Mouse (Mus musculus) forebrain, embryonic 11.5 days (tissue): ENCODE data around the gene Armh3. TPM values are rescaled to one million over a fixed set of nuclear protein-coding genes. Genes with fewer than 3 reads are reported as not detected.

Experiments used
- ATAC-seq: fragments of 200-750 bp; cut with Nextera tagmentation; replicated peaks from 2 replicates; pipeline ENCODE4 v1.8.0; 2017; ENCODE audit warnings: moderate TSS enrichment; ENCODE audit not compliant: low FRiP score
- DNase-seq: peaks from one replicate; pipeline ENCODE4 v3.0.0-alpha.2; 2017; ENCODE audit warnings: low spot score
- H3K27ac ChIP-seq: fragments of 300-500 bp; sonication (generic); 2 replicates; pipeline ENCODE4 v1.5.1; 2014; ENCODE audit warnings: low read depth, low read length
- H3K27me3 ChIP-seq: fragments of 300-500 bp; sonication (generic); 2 replicates; pipeline ENCODE4 v1.6.1; 2014; ENCODE audit warnings: mild to moderate bottlenecking, low read length, mixed read lengths; ENCODE audit not compliant: control insufficient read depth, insufficient read depth
- H3K36me3 ChIP-seq: fragments of 300-500 bp; sonication (generic); 2 replicates; pipeline ENCODE4 v1.6.1; 2014; ENCODE audit warnings: mild to moderate bottlenecking, low read length, moderate library complexity, mixed read lengths; ENCODE audit not compliant: control insufficient read depth, insufficient read depth
- H3K4me1 ChIP-seq: fragments of 300-500 bp; sonication (generic); replicated peaks from 2 replicates; pipeline ENCODE4 v1.6.1; 2014; ENCODE audit warnings: low read length, mixed read lengths; ENCODE audit not compliant: control insufficient read depth, insufficient read depth
- H3K4me2 ChIP-seq: fragments of 300-500 bp; sonication (generic); 2 replicates; pipeline ENCODE4 v1.6.1; 2014; ENCODE audit warnings: low read depth, mild to moderate bottlenecking, low read length, moderate library complexity, mixed read lengths; ENCODE audit not compliant: severe bottlenecking
- H3K4me3 ChIP-seq: fragments of 300-500 bp; sonication (generic); 2 replicates; pipeline ENCODE4 v1.5.1; 2014; ENCODE audit warnings: low read depth, low read length
- H3K9ac ChIP-seq: fragments of 300-500 bp; sonication (generic); 2 replicates; pipeline ENCODE4 v1.6.1; 2014; ENCODE audit warnings: low read length
- H3K9me3 ChIP-seq: fragments of 300-500 bp; sonication (generic); 2 replicates; pipeline ENCODE4 v1.6.1; 2016; ENCODE audit warnings: low read length, mixed read lengths; ENCODE audit not compliant: control insufficient read depth
- WGBS: fragments of 180-500 bp; shearing (Covaris S2); extraction: QIAGEN DNeasy Blood & Tissue Kit; methylation state at CpG from one replicate; pipeline ENCODE4 v1.1.7; 2014; 5-methylcytosine and 5-hydroxymethylcytosine counted together
- polyA plus RNA-seq: library from polyadenylated mRNA; unstranded; fragments of >200 nt; fragmentation: Nextera tagmentation; extraction: Ambion mirVana; gene quantifications from 2 replicates; pipeline ENCODE4 v1.2.1, GENCODE M21; 2014

Armh3 gene
- polyA plus RNA-seq, 1 experiment from 2014 or later: 17.2 TPM

DNA sequence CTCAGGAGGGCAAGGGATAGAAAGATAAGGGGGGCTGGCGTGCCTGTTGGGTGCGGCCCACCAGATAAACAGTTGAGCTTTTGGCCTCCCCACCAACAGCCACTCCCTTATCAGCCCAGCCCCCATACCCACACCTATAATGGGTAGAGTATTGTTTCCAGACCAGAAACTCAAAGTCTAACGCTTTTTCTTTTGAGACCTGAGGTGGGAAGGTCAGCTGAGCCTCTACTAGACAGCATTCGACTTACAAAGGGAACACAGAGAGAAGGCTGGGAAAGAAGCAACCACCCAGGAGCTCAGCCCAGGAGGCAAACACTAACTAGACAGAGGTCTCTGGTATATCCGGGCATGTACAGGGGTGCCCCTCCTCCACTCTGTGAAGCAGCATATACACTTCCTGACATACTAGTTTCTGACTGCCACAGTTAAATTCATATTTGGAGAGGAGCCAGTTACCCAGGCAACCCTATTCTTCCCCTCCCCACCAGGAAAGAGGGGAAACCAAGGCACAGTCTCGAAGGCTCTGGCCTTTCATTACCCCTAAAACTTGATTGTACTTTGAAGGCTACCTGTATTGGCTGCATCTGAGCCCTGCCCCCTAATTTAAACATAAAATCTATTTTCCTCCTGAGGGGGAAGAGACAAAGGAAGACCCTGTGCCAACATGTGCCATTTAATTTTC lies 39.1 kb upstream of the Armh3 start:
- Histone ChIP-seq H3K9me3 (no peaks in the 10 kb centered on the region), H3K4me1 (peaks cover 34% of the 10 kb centered on the region), H3K27ac (peak overlapping the region; percentile 42; the same call in 1 of the 2 replicates), H3K27me3 (no peaks in the 10 kb centered on the region), H3K36me3 (peaks cover 39% of the 10 kb centered on the region), H3K4me2 (peak overlapping the region; percentile 95), H3K4me3 (peak overlapping the region; percentile 94), H3K9ac (peak overlapping the region; percentile 98)
- ATAC-seq: no peak
- WGBS: 21% methylated on average over 6 of the region's 6 CpGs
- DNase-seq: no peak

DNA sequence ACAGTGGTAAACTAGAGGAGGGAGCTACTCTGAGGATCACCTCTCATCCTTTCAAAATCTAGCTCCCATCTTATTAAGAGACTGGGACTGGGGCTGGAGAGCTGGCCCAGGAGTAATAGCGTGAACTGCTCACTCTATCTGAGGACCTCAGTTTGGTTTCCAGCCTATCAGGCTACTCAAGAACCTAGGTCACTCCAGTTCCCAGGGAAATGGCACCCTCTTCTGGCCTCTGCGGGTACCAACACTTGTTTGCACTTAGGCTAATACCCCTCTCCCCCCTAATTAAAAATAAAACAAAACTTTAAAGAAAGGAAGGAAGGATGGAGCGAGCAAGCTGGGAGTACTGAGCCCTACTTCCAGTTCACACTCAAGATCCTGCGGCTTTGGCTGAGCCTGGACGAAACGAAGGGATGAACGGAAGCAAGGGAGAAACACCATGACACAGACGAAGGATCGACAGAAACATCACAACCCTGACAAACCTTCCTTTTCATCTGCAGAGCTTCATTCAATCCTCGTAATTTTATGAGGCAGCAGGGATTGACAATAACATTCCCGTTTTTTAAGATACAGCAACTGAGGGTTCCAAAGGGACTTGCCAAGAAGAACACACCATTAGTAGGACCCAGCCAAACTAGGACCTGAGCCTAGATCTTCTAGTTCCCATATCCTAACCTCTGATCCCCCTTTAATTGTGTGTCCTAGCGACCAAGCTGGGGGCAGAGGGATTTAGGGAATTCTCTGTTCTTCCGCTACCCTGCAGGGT lies 38.4 kb upstream of the Armh3 start:
- Histone ChIP-seq H3K9me3 (no peaks in the 10 kb centered on the region), H3K4me3 (peak overlapping the region; percentile 94), H3K27me3 (no peaks in the 10 kb centered on the region), H3K9ac (peak overlapping the region; percentile 98), H3K4me1 (peaks cover 30% of the 10 kb centered on the region), H3K36me3 (peaks cover 39% of the 10 kb centered on the region), H3K4me2 (peak overlapping the region; percentile 95), H3K27ac (peak overlapping the region; percentile 21; the same call in 1 of the 2 replicates)
- WGBS: 67% methylated on average over 13 of the region's 13 CpGs
- DNase-seq (no peak), ATAC-seq (no peak)

DNA sequence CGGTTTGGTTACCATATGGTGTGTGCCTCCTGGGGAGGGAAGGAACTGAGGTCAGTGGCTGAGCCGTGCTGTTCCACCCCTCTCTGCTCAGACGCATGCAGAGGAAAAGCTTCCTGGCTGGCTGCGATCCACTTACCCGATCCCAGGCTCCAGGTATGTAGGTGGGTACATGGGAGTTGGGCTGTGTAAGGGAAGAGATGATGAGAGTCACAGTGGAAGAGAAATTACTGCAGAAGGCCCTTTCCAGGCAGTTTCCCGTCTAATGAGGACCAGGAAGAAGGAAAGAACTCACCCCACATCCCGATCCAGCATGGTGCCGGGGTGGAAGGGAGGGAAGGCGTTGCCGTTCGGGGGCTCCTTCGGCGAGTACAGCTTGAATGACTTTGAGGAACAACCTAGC lies 37.7 kb upstream of the Armh3 start:
- H3K4me1 ChIP-seq: peaks cover 24% of the 10 kb centered on the region
- no peak overlapping the region for H3K4me3 ChIP-seq
- H3K27ac ChIP-seq: no peak overlapping the region
- no peak for ATAC-seq
- peak overlapping the region; percentile 95; the same call in 1 of the 2 replicates for H3K4me2 ChIP-seq
- no peaks in the 10 kb centered on the region for H3K27me3 ChIP-seq
- peaks cover 39% of the 10 kb centered on the region for H3K36me3 ChIP-seq
- DNase-seq: no peak
- no peak overlapping the region for H3K9ac ChIP-seq
- 92% methylated on average over 13 of the region's 13 CpGs for WGBS
- no peaks in the 10 kb centered on the region for H3K9me3 ChIP-seq

DNA sequence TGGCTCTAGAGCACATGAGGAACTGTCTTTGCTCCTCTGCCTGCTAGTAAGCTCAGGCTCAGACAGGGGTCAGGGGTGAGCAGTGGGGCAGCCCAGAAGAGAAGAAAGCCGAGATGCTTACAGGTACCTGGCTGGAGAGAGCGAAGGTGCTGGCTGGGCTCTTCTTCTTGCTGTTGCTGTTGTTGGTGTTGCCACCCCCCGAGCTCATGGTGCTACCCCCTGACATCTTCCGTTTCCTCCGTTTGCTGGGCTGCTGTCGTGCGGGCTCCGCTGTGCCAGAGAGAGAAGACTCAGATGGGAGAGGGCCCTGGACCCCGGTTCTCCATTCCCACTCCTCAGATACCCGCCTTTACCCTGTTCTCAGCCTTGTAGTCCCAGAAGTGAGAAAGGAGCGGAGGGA lies 35.6 kb upstream of the Armh3 start:
- DNase-seq (no peak), ATAC-seq (no peak)
- Histone ChIP-seq H3K36me3 (peaks cover 39% of the 10 kb centered on the region), H3K4me3 (no peak overlapping the region), H3K9ac (no peak overlapping the region), H3K9me3 (peaks cover 2% of the 10 kb centered on the region; the same call in 1 of the 2 replicates), H3K4me1 (peaks cover 14% of the 10 kb centered on the region; the same call in 1 of the 2 replicates), H3K4me2 (no peak overlapping the region), H3K27me3 (no peaks in the 10 kb centered on the region), H3K27ac (no peak overlapping the region)
- WGBS: 97% methylated on average over 11 of the region's 11 CpGs

DNA sequence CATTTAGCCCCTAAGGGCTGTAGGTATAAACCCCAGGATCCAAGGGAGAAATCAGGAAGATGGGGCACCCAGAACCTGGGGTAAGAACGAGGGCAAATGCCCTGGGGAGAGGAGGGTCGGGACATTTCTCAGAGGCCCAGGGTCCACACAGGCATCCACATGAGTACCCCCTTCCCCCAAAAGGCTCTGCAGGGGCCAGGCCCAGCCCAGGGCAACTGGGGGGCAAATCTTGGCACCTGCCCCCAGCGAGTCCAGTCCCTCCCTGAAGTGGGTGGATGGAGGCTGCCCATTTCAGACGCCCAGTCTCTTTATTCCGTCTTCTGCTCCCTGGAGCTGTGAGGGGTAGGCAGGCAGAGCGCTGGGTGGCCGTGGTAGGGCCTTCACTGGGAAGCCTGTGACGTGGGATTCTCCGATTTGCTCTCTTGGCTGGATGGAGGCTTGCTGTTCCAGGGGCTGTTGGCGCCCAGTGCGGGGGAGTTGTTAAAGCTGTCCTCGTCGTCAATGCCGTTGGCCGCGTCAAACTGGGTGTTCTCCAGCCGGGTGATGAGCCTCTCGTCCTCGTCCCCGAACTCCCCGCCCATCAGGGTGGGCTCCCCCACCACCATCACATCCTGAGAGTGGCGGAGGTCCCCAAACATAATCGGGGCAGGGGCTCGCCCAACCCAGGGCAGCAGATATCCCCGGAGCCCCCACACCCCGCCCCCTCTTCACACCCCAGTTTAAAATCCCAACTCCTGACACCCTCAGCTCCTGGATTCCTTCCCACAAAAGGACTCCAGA lies 34.6 kb upstream of the Armh3 start:
- Histone ChIP-seq H3K27me3 (no peaks in the 10 kb centered on the region), H3K4me1 (peaks cover 14% of the 10 kb centered on the region; the same call in 1 of the 2 replicates), H3K4me2 (no peak overlapping the region), H3K36me3 (peaks cover 39% of the 10 kb centered on the region), H3K9ac (no peak overlapping the region), H3K4me3 (no peak overlapping the region), H3K9me3 (peaks cover 2% of the 10 kb centered on the region; the same call in 1 of the 2 replicates), H3K27ac (no peak overlapping the region)
- ATAC-seq (no peak), DNase-seq (no peak)
- 91% methylated on average over 26 of the region's 26 CpGs for WGBS

DNA sequence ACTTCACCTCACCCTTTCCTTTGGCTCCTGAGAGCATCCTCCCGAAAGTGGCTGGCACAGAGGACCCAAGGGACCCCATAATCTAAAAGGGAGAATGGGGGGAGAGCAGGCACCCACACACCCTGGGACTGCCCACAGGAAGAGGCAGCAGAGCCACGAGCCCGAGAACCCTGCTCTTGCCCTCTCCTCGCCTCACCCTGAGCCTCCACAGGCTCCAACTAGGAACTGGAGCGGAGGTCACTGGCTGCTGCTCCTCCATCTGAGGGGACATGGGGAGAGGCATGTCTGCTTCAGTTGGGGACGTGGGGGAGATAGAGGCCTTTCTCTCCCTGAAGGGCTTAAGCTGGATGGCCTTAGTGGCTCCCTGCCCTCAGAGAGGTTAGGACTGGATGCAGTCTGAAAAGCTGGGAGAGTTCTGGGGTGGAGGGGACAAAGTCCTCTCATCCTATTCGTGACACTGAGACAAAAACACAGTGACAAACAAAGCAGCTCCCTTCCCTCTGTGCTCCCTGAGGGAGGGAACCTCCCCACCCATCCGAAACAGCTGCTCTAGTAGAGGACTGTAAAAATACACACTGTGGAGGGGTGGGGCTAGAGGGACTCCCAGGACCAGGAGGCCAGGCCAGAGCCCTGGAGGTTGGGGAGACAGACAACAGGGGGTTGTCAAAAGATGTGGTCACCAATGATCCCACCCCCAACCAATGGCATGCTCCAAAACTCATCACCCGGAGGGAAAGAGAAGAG lies 33.6 kb upstream of the Armh3 start:
- Histone ChIP-seq H3K27ac (no peak overlapping the region), H3K27me3 (no peaks in the 10 kb centered on the region)

DNA sequence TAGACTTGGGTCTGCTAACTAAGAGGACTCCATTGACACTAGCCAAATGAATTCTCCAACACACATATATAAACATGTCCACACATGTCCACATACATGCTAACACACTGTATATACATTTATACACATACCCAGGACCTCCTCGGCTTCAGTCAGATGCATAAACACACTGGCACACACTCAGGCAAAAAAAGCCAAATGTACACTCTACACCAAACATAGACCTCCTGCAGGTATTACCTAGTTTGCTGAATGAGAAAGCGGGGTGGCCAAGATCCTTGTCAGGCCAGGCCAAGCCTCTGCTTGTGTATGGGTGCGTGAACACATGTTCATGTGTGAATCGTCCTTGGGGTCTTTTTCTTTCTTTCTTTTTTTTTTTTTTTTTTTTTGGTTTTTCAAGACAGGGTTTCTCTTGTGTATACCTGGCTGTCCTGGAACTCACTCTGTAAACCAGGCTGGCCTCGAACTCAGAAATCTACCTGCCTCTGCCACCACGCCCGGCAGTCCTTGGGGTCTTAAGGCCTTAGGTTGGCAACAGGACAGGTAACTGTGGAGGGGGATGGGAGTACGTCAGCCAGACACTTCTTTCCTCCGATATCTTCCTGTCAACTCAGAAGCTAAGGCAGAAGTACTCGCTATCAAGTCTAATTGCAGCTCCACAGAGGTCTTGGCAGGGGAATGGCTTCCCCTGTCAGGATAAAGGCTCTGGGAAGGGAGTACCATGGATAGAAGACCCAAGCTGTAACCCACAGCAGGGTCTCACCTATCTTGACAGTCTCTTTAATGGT lies 32.1 kb upstream of the Armh3 start:
- Histone ChIP-seq H3K4me3 (no peak overlapping the region), H3K4me2 (no peak overlapping the region), H3K9me3 (peaks cover 2% of the 10 kb centered on the region; the same call in 1 of the 2 replicates), H3K4me1 (no peaks in the 10 kb centered on the region), H3K27ac (no peak overlapping the region), H3K27me3 (no peaks in the 10 kb centered on the region), H3K36me3 (peaks cover 25% of the 10 kb centered on the region), H3K9ac (no peak overlapping the region)
- ATAC-seq (no peak), DNase-seq (no peak)
- 94% methylated on average over 10 of the region's 10 CpGs for WGBS

More for the DNA sequence above, 33.6 kb upstream of the Armh3 start:
- DNase-seq: no peak
- Histone ChIP-seq H3K9ac (no peak overlapping the region), H3K4me3 (no peak overlapping the region), H3K9me3 (peaks cover 2% of the 10 kb centered on the region; the same call in 1 of the 2 replicates), H3K4me1 (peaks cover 6% of the 10 kb centered on the region; the same call in 1 of the 2 replicates), H3K36me3 (peaks cover 39% of the 10 kb centered on the region), H3K4me2 (no peak overlapping the region)
- 75% methylated on average over 9 of the region's 9 CpGs for WGBS
- peak; percentile 38; the same call in 1 of the 2 replicates for ATAC-seq
